Mouse (Mus musculus) hindbrain, embryonic 11.5 days (tissue): ENCODE measurements at regions not wholly inside any gene's neighbourhood (a gene's known extent, or its start where the extent isn't known, plus 50 kb on each side); places are given as distances from the start of the nearest gene placed in this dataset.

Source experiments
- ATAC-seq: fragments of 200-750 bp; cut with Nextera tagmentation; 2 replicates; pipeline ENCODE4 v1.8.0; 2017; ENCODE audit warnings: mild to moderate bottlenecking, moderate TSS enrichment, moderate library complexity; ENCODE audit not compliant: low FRiP score
- DNase-seq: peaks from one replicate; pipeline ENCODE4 v3.0.0-alpha.2; 2015; ENCODE audit warnings: low spot score
- H3K27ac ChIP-seq: fragments of 300-500 bp; sonication (generic); 2 replicates; pipeline ENCODE4 v1.5.1; 2014; ENCODE audit warnings: mild to moderate bottlenecking, low read depth, low read length
- H3K27me3 ChIP-seq: fragments of 300-500 bp; sonication (generic); 2 replicates; pipeline ENCODE4 v1.6.1; 2014; ENCODE audit warnings: mild to moderate bottlenecking, low read length, moderate library complexity, mixed read lengths; ENCODE audit not compliant: control insufficient read depth, insufficient read depth
- H3K36me3 ChIP-seq: fragments of 300-500 bp; sonication (generic); 2 replicates; pipeline ENCODE4 v1.6.1; 2014; ENCODE audit warnings: mild to moderate bottlenecking, low read length, moderate library complexity, mixed read lengths; ENCODE audit not compliant: control insufficient read depth, insufficient read depth
- H3K4me1 ChIP-seq: fragments of 300-500 bp; sonication (generic); replicated peaks from 2 replicates; pipeline ENCODE4 v1.6.1; 2014; ENCODE audit warnings: low read length, mixed read lengths; ENCODE audit not compliant: control insufficient read depth, insufficient read depth
- H3K4me2 ChIP-seq: fragments of 300-500 bp; sonication (generic); replicated peaks from 2 replicates; pipeline ENCODE4 v1.6.1; 2014; ENCODE audit warnings: mild to moderate bottlenecking, low read depth, low read length
- H3K4me3 ChIP-seq: fragments of 300-500 bp; sonication (generic); 2 replicates; pipeline ENCODE4 v1.5.1; 2014; ENCODE audit warnings: low read depth, low read length
- H3K9ac ChIP-seq: fragments of 300-500 bp; sonication (generic); 2 replicates; pipeline ENCODE4 v1.6.1; 2014; ENCODE audit warnings: low read depth, low read length
- H3K9me3 ChIP-seq: fragments of 300-500 bp; sonication (generic); 2 replicates; pipeline ENCODE4 v1.6.1; 2016; ENCODE audit warnings: low read length; ENCODE audit not compliant: control insufficient read depth
- WGBS: fragments of 180-500 bp; shearing (Covaris S2); extraction: QIAGEN DNeasy Blood & Tissue Kit; methylation state at CpG from one replicate; pipeline ENCODE4 v1.1.7; 2014; 5-methylcytosine and 5-hydroxymethylcytosine counted together

- no peak overlapping the region for H3K9ac ChIP-seq
- no peak overlapping the region for H3K4me2 ChIP-seq
- no peaks in the 10 kb centered on the region for H3K27me3 ChIP-seq
- H3K36me3 ChIP-seq, result no peaks in the 10 kb centered on the region
- WGBS, result 30% methylated on average over 8 of the region's 8 CpGs
- no peak overlapping the region for H3K27ac ChIP-seq
- ATAC-seq (no peak), DNase-seq (no peak)
- H3K4me1 ChIP-seq, result peaks cover 2% of the 10 kb centered on the region
- H3K9me3 ChIP-seq, result no peaks in the 10 kb centered on the region
- H3K4me3 ChIP-seq, result no peak overlapping the region
Measured at GRCm38 (mm10) chr13:57003565-57004132, 107.9 kb upstream of the Trpc7 start.

- H3K4me1 ChIP-seq, result no peaks in the 10 kb centered on the region
- DNase-seq, result peak; percentile 33
- H3K4me3 ChIP-seq, result no peak overlapping the region
- no peaks in the 10 kb centered on the region for H3K27me3 ChIP-seq
- H3K9ac ChIP-seq, result no peak overlapping the region
- H3K9me3 ChIP-seq, result no peaks in the 10 kb centered on the region; the same call in 1 of the 2 replicates
- no peak overlapping the region for H3K27ac ChIP-seq
- H3K36me3 ChIP-seq, result no peaks in the 10 kb centered on the region
- no peak overlapping the region for H3K4me2 ChIP-seq
- ATAC-seq, result no peak
Measured at GRCm38 (mm10) chr13:56992022-56992421, 96.2 kb upstream of the Trpc7 start.

DNA sequence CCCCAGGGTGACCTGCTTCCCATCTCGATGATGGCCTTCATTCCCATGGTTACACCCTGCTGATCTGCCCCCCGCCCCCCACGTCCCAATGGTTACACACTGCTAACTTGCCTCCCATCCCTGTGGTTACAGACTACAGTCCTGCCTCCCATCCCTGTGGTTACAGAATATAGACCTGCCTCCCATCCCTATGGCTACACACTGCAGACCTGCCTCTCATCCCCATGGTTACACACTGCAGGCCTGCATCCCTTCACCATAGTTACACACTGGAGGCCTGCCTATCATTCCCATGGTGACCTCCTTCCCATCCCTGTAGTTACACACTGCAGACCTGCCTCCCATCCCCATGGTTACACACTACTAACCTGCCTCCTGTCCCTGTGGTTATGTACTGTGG lies 78.3 kb upstream of the Trpc7 start:
- H3K9me3 ChIP-seq, result no peaks in the 10 kb centered on the region
- no peak overlapping the region for H3K9ac ChIP-seq
- no peaks in the 10 kb centered on the region for H3K4me1 ChIP-seq
- H3K27me3 ChIP-seq, result no peaks in the 10 kb centered on the region
- no peak for ATAC-seq
- H3K27ac ChIP-seq, result no peak overlapping the region
- H3K4me3 ChIP-seq, result no peak overlapping the region
- H3K4me2 ChIP-seq, result no peak overlapping the region
- WGBS, result 64% methylated on average over 3 of the region's 3 CpGs
- no peaks in the 10 kb centered on the region for H3K36me3 ChIP-seq
- peak; percentile 6 for DNase-seq

DNA sequence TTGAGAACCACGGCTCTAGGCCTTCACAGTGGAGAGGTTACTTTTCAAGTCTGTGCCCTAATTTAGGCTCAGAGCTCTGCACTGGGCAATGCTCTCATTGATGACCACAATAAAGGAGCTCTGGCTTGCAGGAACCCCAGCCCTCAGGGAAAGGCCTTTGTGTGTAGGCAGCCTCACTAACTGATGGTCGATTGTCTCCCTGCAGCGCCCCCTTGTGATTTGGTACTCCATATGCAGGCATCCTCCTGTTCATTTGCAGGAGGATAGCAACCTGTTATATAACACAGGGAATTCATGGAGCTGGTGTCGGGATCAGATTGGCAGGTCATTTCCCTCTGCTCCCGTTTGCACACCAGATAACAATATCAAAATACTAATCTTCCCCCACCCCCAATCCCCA lies 59.6 kb upstream of the Trpc7 start:
- peak; percentile 29 for DNase-seq
- 52% methylated on average over 5 of the region's 5 CpGs for WGBS

DNA sequence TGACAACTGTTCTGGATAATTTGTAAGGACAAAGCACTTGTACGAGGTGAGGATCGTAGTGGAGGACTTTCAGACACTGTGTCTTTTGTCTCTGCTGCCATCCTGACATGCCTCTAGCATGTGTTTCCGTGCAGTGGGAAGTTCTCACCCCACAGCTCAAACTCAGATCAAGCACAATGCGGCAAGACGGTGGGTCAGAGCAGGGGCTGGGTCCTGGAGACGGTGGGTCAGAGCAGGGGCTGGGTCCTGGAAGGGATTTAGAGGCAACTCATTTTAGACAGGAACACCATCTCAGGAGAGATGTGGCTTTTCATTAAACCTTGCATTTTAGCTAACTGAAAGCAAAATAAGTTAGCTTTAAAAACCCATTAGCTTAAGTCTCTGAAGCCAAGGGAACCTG lies 52.3 kb upstream of the Trpc7 start:
- 80% methylated on average over 6 of the region's 6 CpGs for WGBS

More for the DNA sequence above, 59.6 kb upstream of the Trpc7 start:
- Histone ChIP-seq H3K27me3 (no peaks in the 10 kb centered on the region), H3K9me3 (no peaks in the 10 kb centered on the region), H3K27ac (no peak overlapping the region), H3K36me3 (no peaks in the 10 kb centered on the region), H3K4me3 (no peak overlapping the region), H3K9ac (no peak overlapping the region), H3K4me2 (no peak overlapping the region), H3K4me1 (no peaks in the 10 kb centered on the region)
- no peak for ATAC-seq

DNA sequence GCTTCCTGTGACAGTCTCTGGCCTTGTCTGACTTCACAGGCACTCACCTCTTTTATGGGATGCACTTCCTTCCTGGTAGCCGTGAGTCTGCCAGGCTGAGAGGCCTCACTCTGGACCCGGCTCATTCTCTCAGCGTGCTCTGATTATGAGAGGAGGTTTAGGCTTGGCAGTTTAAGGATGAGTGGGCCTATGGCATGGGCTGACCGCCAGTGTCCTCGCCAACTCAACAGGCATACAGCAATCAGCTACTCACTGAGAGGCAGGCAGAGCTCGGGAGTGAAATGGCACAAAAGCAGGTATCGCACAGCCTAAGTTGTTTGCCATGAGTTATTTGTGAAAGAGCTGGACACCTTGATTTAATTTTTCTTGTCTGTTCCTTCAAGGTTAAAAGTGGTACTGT lies 51.5 kb upstream of the Trpc7 start:
- no peaks in the 10 kb centered on the region for H3K9me3 ChIP-seq
- ATAC-seq (no peak), DNase-seq (no peak)
- no peak overlapping the region for H3K4me2 ChIP-seq
- H3K36me3 ChIP-seq, result no peaks in the 10 kb centered on the region
- no peaks in the 10 kb centered on the region for H3K4me1 ChIP-seq
- 92% methylated on average over 7 of the region's 7 CpGs for WGBS
- H3K27ac ChIP-seq, result no peak overlapping the region
- H3K27me3 ChIP-seq, result no peaks in the 10 kb centered on the region
- no peak overlapping the region for H3K9ac ChIP-seq
- H3K4me3 ChIP-seq, result no peak overlapping the region

More for the DNA sequence above, 52.3 kb upstream of the Trpc7 start:
- Histone ChIP-seq H3K9ac (no peak overlapping the region), H3K27me3 (no peaks in the 10 kb centered on the region), H3K27ac (no peak overlapping the region), H3K9me3 (no peaks in the 10 kb centered on the region), H3K4me2 (no peak overlapping the region), H3K4me3 (no peak overlapping the region), H3K4me1 (no peaks in the 10 kb centered on the region), H3K36me3 (no peaks in the 10 kb centered on the region)
- DNase-seq, result no peak
- ATAC-seq, result no peak
